ENCODE assay signal across 16 mouse cellular contexts in genomic region chr7:135024531-135024930, GRCm38 (mm10).
"Had no signal": no experiment of that assay in that cellular context is flagged by ENCODE, and none has a peak within 500 bp of the region (broad histone marks: within the 10 kb centered on the region; RNA-seq: fewer than 3 reads in every experiment).

No protein-coding gene starts in this region.

- H3K9me3 ChIP-seq: lung, embryonic 15.5 days; midbrain, embryonic 13.5 days; midbrain, embryonic 15.5 days; neural tube, embryonic 12.5 days; stomach, embryonic 15.5 days had no signal

- H3K9ac ChIP-seq: liver, postnatal 0 days; lung, embryonic 15.5 days; midbrain, embryonic 13.5 days; midbrain, embryonic 15.5 days; neural tube, embryonic 12.5 days; stomach, embryonic 15.5 days had no signal

- H3K27me3 ChIP-seq: lung, embryonic 15.5 days; megakaryocyte, embryonic 14.5 days; midbrain, embryonic 13.5 days; midbrain, embryonic 15.5 days; neural tube, embryonic 12.5 days; stomach, embryonic 15.5 days had no signal

- H3K4me3 ChIP-seq: lung, embryonic 15.5 days; megakaryocyte, embryonic 14.5 days; midbrain, embryonic 13.5 days; midbrain, embryonic 15.5 days; neural tube, embryonic 12.5 days; stomach, embryonic 15.5 days had no signal

- ATAC-seq: liver, postnatal 0 days; midbrain, embryonic 13.5 days; midbrain, embryonic 15.5 days had no signal

- DNase-seq: liver, postnatal 0 days; lung, adult 2 months; lung, postnatal 10 days; right cerebral cortex, postnatal 14 days; thymus, adult 2 months; thymus, postnatal 25 days; thymus, postnatal 4 days had no signal

- H3K4me2 ChIP-seq: lung, embryonic 15.5 days; midbrain, embryonic 11.5 days; midbrain, embryonic 13.5 days; midbrain, embryonic 15.5 days; neural tube, embryonic 12.5 days; stomach, embryonic 15.5 days had no signal

- H3K27ac ChIP-seq: lung, embryonic 15.5 days; macrophage; midbrain, embryonic 13.5 days; midbrain, embryonic 15.5 days; neural tube, embryonic 12.5 days; stomach, embryonic 15.5 days; stomach, postnatal 0 days had no signal

- H3K36me3 ChIP-seq: lung, embryonic 15.5 days; midbrain, embryonic 13.5 days; midbrain, embryonic 15.5 days; neural tube, embryonic 12.5 days; stomach, embryonic 15.5 days had no signal

- H3K4me1 ChIP-seq: lung, embryonic 15.5 days; megakaryocyte, embryonic 14.5 days; midbrain, embryonic 13.5 days; midbrain, embryonic 15.5 days; neural tube, embryonic 12.5 days had no signal
